Mouse (Mus musculus) stomach, postnatal 0 days (tissue): Measurements from ENCODE around the gene Tnfaip8l1.

Experiments
- CTCF ChIP-seq: IDR thresholded peaks from 2 replicates; pipeline ENCODE4 v1.5.1; 2016; ENCODE audit warnings: antibody characterized with exemption, low read depth, mild to moderate bottlenecking, moderate library complexity
- EP300 ChIP-seq: optimal IDR thresholded peaks from 2 replicates; pipeline ENCODE3; 2016; ENCODE audit warnings: antibody characterized with exemption

DNA sequence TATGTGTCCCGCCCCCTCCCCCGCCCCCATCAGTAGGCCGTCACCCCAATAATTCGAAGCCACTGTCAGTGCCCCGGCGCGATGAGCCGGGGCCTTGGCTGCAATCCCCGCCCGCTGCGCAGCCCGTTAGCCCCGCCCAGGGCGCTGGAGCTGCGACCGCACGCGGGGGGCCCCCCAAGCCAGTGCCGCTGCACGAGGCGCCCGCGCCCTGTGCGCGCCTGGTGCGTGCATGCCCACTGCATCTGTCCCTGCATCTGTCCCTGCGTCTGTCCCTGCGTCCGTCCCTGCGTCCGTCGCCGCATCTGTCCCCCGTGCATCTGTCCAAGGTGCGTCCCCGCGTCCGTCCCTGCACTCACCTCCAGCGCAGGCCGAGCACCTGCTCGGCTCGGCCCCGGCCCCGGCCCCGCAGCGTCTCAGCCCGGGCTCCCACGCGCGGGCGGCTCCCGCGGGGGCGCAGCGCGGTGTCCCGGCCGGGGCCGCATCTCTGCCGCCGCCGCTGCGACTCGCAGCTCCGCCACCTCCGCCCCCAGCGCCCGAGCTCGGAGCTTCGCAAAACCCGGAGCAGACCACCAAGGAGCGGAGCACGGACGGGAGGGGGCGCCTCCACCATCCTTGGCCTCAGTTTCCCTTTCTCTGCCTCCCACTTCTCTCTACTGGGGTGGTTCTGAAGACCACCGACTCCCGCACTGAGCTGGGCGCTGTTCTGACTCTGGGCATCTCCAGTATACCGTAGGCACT lies 22.2 kb upstream of the Tnfaip8l1 start, which contains the start of gene Sema6b:
- peak; percentile 30; the same call in 1 of the 2 replicates for TF ChIP-seq CTCF
- no peak for TF ChIP-seq EP300
